Mouse (Mus musculus): ENCODE results near the gene Fam98a. TPM values are rescaled to one million over a fixed set of nuclear protein-coding genes. Genes with fewer than 3 reads are reported as not detected.

Fam98a gene
- total RNA-seq, 2 experiments from 2014 or later: 59.9 to 68.3 TPM

GRCm38 (mm10) chr17:75522347-75523065 lies 29.2 kb downstream of the Fam98a start:
- DNase-seq (ENCODE audit: low spot score in 2 of 2): no peak

GRCm38 (mm10) chr17:75521236-75521842 lies 30.4 kb downstream of the Fam98a start:
- no peak for DNase-seq (ENCODE audit: low spot score in 2 of 2)

DNA sequence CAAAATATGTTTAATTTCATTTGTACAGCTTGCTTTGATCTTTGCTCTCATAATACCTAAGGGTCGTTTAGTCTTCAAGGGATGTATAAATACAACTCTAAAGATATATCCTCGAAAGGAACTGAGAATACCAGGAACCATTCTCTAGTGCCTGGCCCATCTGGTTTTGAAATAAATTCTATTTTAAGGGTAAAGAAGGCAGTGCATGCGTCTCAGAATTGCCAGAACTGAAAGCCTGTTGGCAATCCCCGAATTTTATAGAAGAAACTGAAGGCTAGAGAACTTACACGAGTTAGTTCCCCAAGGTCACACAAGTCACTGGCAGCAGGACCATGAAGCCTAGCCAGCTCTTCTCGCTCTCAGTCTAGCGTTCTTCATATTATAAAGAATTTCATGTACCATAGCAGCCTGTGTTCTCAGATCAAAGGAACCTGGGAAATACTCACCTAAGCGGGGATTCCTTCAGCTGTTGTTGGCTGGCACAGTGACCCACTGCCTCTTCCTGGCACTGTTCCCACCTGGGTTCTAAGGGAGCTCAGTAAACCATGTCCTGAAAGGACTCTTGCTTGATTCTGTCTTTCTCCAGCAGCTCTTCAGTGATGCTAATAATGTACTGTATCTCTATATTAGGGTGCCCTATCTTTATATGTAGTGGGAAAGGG lies 32.4 kb downstream of the Fam98a start:
- DNase-seq (ENCODE audit: low spot score in 2 of 2): no peak

DNA sequence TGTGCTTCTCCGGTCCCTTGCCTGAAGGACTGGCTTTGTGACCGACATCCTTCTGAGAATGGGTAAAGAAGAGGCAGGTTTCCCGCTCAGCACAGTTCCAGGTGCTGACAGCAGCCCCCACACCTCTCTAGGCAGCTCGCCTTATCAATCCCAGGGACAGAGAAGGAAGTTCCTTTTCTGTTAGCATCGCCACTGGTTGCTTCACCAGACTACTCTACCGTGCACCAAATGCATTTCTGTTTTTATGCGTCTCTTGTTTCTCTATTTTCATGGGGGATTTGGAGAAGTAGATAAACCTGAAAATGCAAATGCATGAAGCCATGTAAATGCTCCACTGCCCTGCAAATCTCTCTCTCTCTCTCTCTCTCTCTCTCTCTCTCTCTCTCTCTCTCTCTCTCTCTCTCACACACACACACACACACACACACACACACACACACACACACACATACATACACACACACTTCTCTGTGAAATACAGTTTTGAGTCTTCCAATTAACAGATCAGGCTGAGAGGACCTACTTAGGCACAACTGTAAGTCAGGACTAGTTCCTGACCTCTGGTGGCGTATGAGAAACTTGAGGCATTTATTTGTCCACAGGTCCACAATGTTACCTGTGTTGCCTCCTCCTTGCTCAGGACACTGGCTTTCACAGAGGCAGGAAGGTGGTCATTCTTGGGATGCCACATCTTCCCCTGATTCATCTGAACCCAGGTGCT lies 33.4 kb downstream of the Fam98a start:
- no peak for DNase-seq (ENCODE audit: low spot score in 2 of 2)

DNA sequence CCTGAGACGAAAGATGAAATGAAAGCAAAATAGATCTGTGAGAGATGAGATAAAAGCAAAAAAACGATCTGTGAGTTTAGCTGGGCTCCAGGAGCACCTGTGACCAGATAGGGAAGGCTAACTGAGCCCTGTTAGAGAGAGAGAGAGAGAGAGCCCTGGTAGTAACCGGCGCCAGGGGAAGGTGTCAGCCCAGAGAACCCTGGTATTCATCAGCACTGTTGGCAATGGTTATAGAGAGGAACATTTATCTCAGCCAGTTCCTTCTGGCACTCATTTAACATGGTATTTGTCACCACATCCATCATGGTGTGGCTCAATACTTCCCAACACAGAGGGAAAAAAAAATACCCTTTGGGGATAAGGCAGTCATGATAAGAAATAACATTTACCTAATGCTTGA lies 35.2 kb downstream of the Fam98a start:
- DNase-seq (ENCODE audit: low spot score in 2 of 2): no peak

- no peak for DNase-seq (ENCODE audit: low spot score in 2 of 2)
These were observed 42.5 kb downstream of the Fam98a start for GRCm38 (mm10) chr17:75509257-75509656.

DNA sequence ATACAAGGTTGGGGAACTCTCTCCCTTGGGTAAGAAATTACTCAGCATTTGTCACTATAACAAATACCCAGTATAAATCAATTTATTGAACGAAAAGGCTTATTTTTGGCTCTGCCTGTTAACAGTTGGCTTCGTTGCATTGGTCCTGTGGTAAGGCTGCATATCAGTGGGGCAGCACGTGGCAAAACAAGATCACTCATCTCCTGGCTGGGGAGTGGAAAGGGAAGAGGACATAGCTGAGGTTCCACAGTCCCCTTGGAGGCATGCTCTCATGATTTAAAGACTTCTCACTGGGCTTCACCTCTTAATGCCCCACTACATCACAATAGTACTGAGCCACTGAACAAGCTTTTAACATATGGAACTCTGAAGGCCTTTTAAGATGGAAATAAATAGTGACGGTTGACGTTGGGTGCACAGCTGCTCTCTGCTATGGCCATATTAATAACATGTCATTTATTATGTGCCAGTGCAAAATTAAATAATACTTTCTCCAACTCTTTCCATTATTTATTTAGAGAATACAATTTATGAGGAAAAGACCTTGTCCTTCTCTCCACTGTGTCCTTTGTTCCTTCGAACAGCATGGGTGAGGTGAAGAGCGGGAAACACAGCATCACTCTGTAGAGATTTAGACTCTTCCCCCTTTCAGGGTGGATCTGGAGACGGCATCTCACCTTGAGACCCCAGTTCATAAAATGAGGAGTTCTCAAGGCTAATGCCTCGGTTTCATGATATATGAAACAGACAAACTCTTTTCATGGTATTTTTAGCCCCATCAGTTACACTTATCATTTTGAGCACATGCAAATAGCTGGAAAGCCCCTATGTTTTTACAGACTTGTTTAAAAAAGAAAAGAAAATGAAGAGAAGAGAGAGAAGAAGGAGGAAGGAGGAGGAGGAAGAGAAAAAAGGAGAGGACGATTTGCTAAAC lies 44.8 kb downstream of the Fam98a start:
- DNase-seq (ENCODE audit: low spot score in 2 of 2): no peak

- no peak for DNase-seq (ENCODE audit: low spot score in 2 of 2)
These were observed 45.6 kb downstream of the Fam98a start for GRCm38 (mm10) chr17:75506097-75506675.

- no peak for DNase-seq (ENCODE audit: low spot score in 2 of 2)
These were observed 46.7 kb downstream of the Fam98a start for GRCm38 (mm10) chr17:75505053-75505452.

GRCm38 (mm10) chr17:75503031-75503430 lies 48.7 kb downstream of the Fam98a start:
- no peak for DNase-seq (ENCODE audit: low spot score in 2 of 2)

- no peak for DNase-seq (ENCODE audit: low spot score in 2 of 2)
These were observed 53.5 kb downstream of the Fam98a start for GRCm38 (mm10) chr17:75498241-75498651.

- DNase-seq (ENCODE audit: low spot score in 2 of 2): no peak
These were observed 56.5 kb downstream of the Fam98a start for GRCm38 (mm10) chr17:75495213-75495612.

Other genes starting within 250 kb of the Fam98a start
- gene Rasgrp3, start 116.0 kb downstream of the Fam98a start, total RNA-seq (2021): 10 to 100 TPM; 11.7 to 13.2 TPM

All from layer of hippocampus, postnatal 10 days (tissue).